Mouse (Mus musculus) kidney, postnatal 10 days (tissue): ENCODE results near the gene Tmem131.
A peak's percentile ranks its signal among the peaks of the same experiment; 100 is the strongest.
"Not testable (repeated sequence)": the region's sequence is repeated elsewhere in the genome, so short reads cannot be mapped to it uniquely, and the experiment has no call there.

Experiments used
- DNase-seq: peaks from one replicate; pipeline ENCODE4 v3.0.0; 2021; ENCODE audit warnings: mixed read lengths

Gene Tmem131

DNA sequence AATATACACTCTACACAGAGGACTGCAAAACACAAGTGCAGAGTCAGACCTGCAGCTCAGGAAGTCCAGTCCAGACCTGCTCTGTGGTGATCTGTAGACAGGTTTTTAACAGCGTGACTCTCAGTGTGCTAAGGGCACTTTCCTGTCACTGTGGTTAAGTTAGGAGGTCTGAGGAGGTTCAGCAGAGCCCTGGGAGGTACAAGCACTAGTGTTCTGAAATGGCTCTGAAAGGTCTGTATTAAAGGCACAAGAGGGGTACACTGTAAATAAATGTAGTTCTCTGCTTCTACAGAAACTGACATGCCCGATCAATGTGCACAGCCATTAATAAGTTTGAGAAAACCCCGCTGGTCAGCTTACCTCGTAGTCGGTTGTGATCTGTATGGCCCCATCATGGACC is 119.1 kb downstream of the Tmem131 start:
- no peak for DNase-seq

DNA sequence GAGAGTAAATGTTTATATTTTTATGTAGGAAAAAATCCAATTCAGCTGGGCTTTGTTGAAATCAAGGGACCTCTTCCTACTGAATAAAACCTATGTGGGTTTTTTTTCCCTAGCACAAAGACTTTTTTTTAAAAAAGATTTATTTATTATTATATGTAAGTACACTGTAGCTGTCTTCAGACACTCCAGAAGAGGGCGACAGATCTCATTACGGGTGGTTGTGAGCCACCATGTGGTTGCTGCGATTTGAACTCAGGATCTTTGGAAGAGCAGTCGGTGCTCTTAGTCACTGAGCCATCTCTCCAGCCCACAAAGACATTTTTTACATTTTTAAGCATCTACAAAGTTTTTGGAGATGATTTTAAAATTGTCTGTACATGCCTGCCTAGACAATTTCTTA is 121.5 kb downstream of the Tmem131 start:
- DNase-seq: not testable (repeated sequence)

- DNase-seq: no peak
These were observed 128.3 kb downstream of the Tmem131 start for GRCm38 (mm10) chr1:36815166-36815565.

DNA sequence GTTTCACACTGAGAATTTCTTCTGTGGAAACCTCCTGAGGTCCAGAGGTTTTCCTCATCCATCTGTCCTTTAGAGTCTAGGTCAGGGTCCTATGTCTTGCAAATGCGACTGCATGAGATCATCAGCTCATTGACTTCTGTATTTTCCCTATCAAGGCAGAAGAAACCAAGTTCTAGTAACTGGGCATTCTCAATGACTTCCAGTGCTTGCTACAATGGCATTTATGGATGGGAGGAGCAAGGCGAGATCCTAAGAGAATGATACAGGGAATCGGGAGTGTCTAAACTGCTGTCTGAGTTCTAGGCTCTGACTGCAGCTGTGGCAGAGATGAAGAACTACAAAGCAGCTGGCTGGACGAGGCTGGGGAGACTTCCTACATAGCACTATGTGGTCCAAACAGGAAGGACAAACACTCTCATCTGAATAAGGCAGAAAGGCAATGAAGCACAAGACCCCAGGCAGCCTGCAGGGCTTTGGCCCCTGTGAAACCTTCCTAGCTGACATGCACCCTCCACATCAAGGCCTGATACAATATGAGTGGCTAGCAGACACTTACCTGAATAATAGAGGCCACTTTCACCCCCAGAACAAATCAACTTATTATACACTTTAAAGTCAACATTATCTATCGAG is 129.1 kb downstream of the Tmem131 start:
- no peak for DNase-seq

- DNase-seq: no peak
These were observed 130.1 kb downstream of the Tmem131 start for GRCm38 (mm10) chr1:36813415-36813814.

GRCm38 (mm10) chr1:36811806-36812205 is 131.7 kb downstream of the Tmem131 start:
- DNase-seq: no peak

DNA sequence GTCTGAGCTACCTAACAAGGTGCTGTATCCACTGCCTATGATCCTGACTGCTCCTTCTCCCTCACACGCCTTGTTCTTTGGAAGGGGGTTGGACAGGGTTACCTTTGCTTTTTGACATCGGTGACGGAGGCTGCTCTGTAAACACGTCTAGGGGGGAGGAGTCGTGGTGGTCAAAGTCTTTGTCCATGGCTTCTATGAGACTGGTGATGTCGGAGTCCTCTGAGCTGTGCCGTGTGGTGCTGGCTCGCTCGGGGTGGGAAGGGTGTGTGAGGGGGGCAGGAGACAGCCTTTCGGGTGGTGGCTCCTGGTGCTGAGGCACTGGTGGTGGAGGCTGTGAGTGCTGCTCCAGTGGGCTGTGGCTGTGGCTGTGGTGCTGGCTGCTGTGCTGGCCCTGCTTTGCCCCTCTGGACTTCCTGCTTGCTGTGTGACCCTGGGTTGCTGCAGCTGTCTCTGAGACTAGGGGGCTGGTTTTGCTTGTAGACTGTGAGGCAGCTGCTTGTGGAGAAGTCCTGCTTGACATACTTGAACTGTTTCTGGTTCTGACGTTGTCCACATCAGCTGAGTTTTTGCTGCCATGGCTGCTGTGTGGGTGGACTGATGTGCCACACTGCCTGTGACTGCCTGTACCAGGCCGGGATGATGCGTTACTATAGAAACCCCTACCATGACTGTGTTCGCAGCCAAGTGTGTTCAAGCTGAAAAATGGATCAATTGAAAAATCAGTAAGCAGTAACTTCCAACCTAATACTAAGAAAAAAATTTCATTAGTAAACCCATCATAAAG is 135.5 kb downstream of the Tmem131 start:
- DNase-seq: no peak

DNA sequence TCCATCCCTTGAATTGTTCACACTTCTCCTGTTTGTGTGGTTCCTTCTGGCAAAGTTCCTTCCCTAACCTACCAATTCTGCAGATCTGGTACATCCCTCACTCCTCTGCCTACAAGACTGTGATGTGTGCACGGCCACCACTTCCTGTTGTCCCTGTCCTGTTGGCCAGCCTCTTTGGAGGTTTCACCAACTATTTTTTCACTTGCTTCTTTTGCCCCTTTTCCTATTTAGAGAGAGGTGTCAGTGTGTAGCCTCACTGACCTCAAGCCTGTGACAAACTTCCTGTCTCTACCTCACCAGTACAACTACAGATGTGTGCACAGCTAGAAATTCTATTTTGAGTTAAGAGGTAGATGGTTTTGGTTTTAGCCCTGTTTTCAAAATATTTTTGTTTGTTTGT is 136.4 kb downstream of the Tmem131 start:
- no peak for DNase-seq

- no peak for DNase-seq
These were observed 137.1 kb downstream of the Tmem131 start for GRCm38 (mm10) chr1:36806181-36806905.

- DNase-seq: no peak
These were observed 138.6 kb downstream of the Tmem131 start for GRCm38 (mm10) chr1:36804833-36805232.

DNA sequence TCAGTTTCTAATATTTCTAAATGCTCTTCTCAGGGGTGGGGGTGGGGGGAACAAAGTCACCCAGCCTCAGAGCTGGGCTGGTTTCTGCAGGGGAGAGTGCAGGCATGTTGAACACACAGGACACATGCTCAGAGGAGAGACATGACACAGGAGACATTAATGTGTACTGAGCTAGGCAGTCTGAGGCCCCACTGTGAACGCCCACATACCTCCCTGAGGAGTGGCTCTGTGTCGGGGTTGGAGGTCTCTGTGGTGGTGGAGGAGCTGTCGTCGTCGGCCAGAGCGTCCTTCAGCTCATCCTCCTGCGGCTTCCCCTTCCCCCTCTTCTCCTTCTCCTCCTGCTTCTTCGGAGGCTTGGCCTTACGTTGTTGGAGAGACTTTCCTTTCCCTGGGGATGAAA is 139.2 kb downstream of the Tmem131 start:
- DNase-seq: no peak

- no peak for DNase-seq
These were observed 143.0 kb downstream of the Tmem131 start for GRCm38 (mm10) chr1:36800379-36801011.

- no peak for DNase-seq
These were observed 146.0 kb downstream of the Tmem131 start for GRCm38 (mm10) chr1:36797481-36797880.

DNA sequence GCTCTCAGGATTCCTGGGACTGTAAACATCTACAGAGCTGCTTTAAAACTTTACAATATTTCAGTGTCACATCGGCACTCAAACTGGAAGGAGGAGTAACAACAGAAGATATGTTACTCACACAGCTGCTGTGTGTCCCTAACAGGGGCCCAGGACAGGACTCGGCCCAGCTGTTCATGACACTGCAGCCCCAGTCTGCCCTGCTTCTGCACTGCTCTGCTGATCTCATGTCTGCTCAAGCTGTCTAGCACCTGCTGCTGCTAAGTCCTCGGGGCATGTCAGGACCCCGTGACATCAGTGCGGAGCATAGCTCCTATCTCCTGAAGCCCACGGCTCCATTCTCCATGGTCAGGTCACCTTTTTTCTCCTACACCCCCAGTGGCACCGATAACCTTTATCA is 146.8 kb downstream of the Tmem131 start:
- DNase-seq: peak; percentile 35

DNA sequence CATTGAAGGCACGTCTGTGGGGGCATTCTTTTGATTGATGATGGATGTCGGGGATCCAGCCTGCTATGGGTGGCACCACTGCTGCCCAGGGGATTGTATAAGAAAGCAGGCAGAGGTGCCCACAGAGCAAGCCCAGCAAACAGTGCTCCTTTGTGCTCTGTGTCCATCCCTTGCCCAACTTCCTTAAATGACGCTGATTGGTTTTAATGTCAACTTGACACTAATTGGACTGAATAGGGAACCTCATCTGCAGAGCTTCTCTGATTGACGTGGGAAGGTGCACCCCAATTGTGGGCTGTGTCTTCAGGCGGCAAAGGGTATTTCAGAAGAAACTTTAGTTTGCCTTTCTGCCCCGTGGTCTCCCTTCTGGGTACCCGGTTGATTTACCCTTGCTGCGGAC is 154.1 kb downstream of the Tmem131 start:
- DNase-seq: no peak

- DNase-seq: no peak
These were observed 157.1 kb downstream of the Tmem131 start for GRCm38 (mm10) chr1:36786377-36786776.

DNA sequence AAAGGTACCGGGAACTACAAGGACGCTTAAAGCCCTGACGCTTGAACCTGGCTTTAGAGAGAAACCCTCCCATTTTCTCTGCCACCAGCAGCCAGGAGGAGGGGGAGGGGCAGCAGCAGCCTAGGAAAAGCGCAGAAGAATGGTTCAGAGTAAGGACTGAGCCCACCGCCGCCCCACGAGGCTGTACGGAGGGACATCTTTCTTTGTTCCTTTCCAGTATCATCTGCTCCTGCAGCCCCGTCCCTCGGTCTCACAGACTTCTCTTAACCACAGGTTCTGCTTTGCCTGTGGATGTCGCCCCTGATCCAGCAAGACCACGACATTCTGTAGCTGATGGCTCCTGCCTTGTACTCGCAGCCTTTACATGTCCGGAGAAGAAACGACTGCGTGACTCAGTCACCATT is 158.2 kb downstream of the Tmem131 start:
- DNase-seq: peak; percentile 60

- peak; percentile 85 for DNase-seq
These were observed 158.9 kb downstream of the Tmem131 start for GRCm38 (mm10) chr1:36784365-36785134.

- peak; percentile 50 for DNase-seq
These were observed 161.0 kb downstream of the Tmem131 start for GRCm38 (mm10) chr1:36782476-36782875.

DNA sequence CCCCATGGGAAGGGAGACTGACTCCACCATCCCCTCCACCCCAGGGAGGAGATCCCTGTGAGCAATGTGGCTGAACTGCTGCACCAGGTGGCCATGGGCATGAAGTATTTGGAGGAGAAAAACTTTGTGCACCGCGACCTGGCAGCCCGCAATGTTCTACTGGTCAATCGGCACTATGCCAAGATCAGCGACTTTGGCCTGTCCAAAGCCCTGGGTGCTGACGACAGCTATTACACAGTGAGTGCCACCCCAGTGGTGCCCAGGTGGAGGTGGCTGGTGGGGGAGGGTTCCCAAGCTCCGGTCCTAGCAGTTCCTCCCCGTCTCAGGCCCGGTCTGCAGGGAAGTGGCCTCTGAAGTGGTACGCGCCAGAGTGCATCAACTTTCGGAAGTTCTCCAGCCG is 162.7 kb downstream of the Tmem131 start:
- DNase-seq: no peak

DNA sequence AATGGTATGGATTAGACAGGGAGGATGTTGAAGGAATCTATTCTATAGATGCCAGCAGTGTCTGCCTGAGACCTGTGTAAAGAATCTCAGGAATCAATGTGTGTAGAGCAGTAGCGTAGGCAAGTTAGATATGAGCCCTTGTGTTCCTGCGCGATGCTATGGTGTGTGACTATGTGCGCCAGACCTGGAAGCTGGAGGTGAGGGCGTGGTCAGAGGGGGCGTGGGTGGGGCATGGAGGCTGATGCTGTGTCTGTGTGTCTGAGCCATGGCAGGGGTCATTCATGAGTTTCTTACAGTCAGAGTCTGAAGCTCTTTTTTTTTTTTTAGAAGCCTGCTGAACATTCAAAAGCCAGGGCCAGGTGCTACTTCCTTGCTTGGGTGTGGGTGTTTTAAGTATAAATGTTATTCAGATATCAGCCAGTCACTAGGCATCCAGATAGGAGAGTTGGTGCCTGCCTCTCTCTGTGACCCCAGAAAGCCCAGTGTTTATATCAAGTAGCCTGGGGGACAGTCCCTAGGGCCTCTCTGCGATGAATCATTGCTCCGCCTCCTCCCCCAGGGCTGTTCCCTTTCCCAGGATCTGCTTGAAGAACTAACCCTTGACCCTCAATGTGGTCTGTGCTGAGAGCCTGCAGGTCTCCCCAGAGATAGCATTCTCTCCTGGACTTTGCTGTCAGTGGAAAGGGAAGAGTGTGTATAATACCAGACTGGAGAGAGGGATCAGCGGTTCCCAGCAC is 171.1 kb downstream of the Tmem131 start:
- DNase-seq: no peak

DNA sequence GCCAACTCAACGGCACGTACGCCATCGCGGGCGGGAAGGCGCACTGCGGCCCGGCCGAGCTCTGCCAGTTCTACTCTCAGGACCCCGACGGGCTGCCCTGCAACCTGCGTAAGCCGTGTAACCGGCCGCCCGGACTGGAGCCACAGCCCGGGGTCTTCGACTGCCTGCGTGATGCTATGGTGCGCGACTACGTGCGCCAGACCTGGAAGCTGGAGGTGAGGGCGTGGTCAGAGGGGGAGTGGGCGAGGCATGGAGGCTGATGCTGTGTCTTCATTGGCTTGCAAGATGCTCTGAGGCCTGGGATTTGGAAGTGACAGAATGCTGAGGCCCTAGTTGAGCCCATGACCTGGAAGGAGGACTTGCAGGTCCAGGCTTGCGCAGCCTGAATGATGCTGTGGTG is 172.5 kb downstream of the Tmem131 start:
- no peak for DNase-seq
